Mouse (Mus musculus): ENCODE measurements around the gene Gtf3c4.

DNA sequence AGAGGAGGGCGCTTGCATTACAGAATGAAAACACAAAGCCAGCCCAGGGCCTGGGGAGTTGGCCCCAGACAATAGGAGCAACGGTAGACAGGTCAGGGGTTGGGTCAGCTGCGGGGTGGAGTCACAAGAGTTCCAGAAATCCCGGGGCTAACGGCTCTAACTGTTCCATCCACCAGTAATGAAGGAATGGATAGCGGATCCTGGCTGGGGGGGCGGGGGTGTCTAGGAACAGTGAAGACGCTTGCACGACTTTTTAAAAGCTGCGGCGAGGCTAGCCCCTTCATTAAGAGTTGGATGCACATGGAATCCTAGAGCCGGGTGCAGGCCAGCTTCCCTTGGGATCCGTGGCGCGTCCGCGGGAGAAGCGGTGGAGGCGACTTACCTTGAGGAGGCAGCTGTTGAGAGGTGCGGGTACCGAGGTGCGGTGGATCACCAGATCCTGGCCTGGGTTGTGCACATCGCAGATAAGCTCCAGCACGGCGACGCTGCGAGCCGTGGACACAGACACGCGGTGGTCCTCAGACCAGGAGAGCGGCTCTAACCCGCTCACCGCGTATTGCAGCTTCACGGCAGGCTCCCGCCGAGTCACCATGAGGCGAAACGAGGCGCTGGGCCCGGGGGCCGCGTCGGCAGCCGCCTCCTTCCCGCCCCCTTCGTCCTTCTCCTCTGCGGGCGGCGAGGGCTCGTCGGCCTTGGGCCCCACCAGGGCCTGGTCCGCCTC, 499 bp downstream of the Gtf3c4 start:
- TF ChIP-seq CTCF (IDR thresholded peaks at IDR 0.05; ENCODE audit: extremely low read depth, insufficient read length, insufficient replicate concordance, low read depth, low read length) (no peak), POLR2A (IDR thresholded peaks at IDR 0.05; ENCODE audit: low read depth, low read length) (no peak)
